Mouse (Mus musculus): ENCODE measurements around the gene Anapc15-ps.

DNA sequence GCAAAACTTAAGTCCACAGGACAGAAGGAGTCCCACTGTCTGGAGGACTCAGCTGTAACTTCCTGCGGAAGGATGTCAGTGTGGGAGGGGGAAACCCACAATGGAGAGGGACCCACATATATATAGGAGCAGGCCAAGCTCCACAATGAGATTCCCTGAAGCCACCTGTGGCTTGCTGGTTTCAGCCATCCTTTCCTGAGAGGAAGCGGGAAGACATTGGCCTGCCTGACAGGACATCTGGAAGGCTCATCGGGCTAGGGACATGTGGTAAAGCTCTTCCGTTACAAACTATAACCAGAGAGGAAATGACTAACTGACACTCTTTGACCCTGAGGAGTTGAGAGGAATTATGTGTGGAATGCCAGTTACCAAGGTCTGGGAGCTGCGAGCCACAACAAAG is 34.8 kb upstream of the Anapc15-ps start:
- TF ChIP-seq CTCF (IDR thresholded peaks at IDR 0.05; ENCODE audit: low read depth) (no peak), EP300 (IDR thresholded peaks at IDR 0.05; ENCODE audit: low read depth) (no peak)

Data from liver, embryonic 14.5 days (tissue).